Mouse (Mus musculus): ENCODE measurements around the gene Pilrb1.

DNA sequence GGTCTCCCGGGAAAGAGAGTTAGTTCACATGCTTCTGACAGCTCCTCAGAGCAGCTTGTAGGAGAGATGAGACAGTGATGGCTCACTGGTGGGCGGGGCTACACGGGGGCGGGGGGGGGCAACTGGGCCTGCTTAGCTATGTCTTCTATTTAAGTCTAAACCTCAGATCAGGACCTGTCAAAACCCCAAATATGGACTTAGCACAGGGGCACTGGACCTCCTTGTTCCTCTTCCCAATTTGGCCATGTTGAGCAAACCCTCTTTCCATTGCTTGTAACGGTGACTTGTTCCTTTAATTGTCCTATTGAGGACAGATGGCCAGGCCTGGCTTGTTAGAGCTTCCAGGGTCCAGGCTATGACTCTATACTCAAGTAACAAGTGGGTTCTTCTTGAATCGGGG, 26.4 kb downstream of the Pilrb1 start:
- TF ChIP-seq CTCF (IDR thresholded peaks at IDR 0.05; ENCODE audit: low read depth, low read length), result no peak
- TF ChIP-seq GATA1 (IDR thresholded peaks at IDR 0.05; ENCODE audit: borderline replicate concordance, low read length), result no peak
- no peak for TF ChIP-seq GATA2 (IDR thresholded peaks at IDR 0.05; ENCODE audit: borderline replicate concordance, low read depth, low read length)
- no peak for TF ChIP-seq TAL1 (conservative IDR thresholded peaks at IDR 0.05; ENCODE audit: low read depth, low read length)
- TF ChIP-seq POLR2AphosphoS5 (IDR thresholded peaks at IDR 0.05; ENCODE audit: insufficient replicate concordance, low read depth, low read length), result no peak
